Mouse (Mus musculus): ENCODE measurements at regions not wholly inside any gene's neighbourhood (a gene's known extent, or its start where the extent isn't known, plus 50 kb on each side); places are given as distances from the start of the nearest gene placed in this dataset.

DNA sequence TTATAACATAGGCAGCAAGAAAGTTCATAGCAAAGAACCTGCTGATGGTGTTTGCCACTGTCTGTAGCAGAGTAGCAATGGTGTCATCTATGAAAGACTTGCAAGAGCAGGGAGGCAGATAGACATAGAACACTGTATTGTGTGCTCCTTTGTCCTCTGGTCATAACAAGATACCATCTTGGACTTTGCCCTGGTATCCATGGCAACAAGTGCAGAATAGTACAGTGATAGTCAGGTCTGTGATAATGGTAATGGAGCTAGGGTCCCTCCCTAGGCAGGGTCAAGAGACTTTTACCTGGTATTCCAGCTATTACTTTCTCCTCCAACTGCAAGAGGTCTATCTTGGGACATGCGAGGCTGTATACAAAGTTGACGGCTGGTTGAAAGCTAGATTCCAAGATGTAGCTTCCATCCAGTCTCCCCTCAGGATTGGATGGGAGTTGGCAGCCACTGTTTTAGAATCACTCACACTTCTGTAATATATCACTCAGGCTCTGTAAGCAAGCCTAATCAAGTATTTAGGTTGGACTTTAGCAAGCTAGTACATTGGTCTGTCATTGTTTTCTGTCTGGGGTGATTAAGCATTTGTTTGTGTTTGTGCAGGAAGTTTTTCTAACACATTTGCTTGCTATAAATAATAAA is 375.5 kb downstream of the Prkd1 start:
- TF ChIP-seq POLR2A (IDR thresholded peaks at IDR 0.05; ENCODE audit: low read depth, low read length), result no peak
- TF ChIP-seq CTCF (IDR thresholded peaks at IDR 0.05; ENCODE audit: borderline replicate concordance, insufficient read depth, low read length), result no peak
